Mouse (Mus musculus) brain, embryonic 14.5 days (tissue): ENCODE results near the gene Epha4. TPM values are rescaled to one million over a fixed set of nuclear protein-coding genes. Genes with fewer than 3 reads are reported as not detected.
A peak's percentile ranks its signal among the peaks of the same experiment; 100 is the strongest.

Experiments
- DNase-seq: peaks from one replicate; pipeline ENCODE4 v3.0.0-alpha.2; 2011; ENCODE audit warnings: low read depth
- CTCF ChIP-seq: fragments of 200-500 bp; IDR thresholded peaks from 2 replicates; pipeline ENCODE4 v1.5.1; 2012; ENCODE audit warnings: inconsistent platforms, mild to moderate bottlenecking, moderate library complexity, borderline replicate concordance; ENCODE audit not compliant: insufficient read depth, insufficient read length; ENCODE audit errors: extremely low read depth
- POLR2A ChIP-seq: fragments of 200-500 bp; IDR thresholded peaks from 2 replicates; pipeline ENCODE4 v1.6.1; 2012; ENCODE audit warnings: mild to moderate bottlenecking, inconsistent platforms, borderline replicate concordance; ENCODE audit not compliant: poor library complexity, insufficient read depth, insufficient read length, severe bottlenecking; ENCODE audit errors: extremely low read depth
- polyA plus RNA-seq: library from polyadenylated mRNA; depleted of rRNA; stranded (reverse); fragments of >200 nt; gene quantifications from 2 replicates; pipeline ENCODE4 v1.2.3, GENCODE M21; 2012

Gene Epha4
- polyA plus RNA-seq, 1 experiment = 56.5 TPM

- TF ChIP-seq POLR2A (no peak), CTCF (no peak)
Observed at GRCm38 (mm10) chr1:77435045-77435444, 79.8 kb downstream of the Epha4 start.

GRCm38 (mm10) chr1:77433148-77433547, 81.7 kb downstream of the Epha4 start:
- no peak for DNase-seq
- TF ChIP-seq CTCF (no peak), POLR2A (no peak)

More at GRCm38 (mm10) chr1:77435045-77435444, 79.8 kb downstream of the Epha4 start:
- DNase-seq = no peak

GRCm38 (mm10) chr1:77432489-77432888, 82.4 kb downstream of the Epha4 start:
- TF ChIP-seq POLR2A = no peak
- no peak for TF ChIP-seq CTCF
- no peak for DNase-seq

GRCm38 (mm10) chr1:77429174-77429573, 85.7 kb downstream of the Epha4 start:
- no peak for DNase-seq
- TF ChIP-seq CTCF = no peak
- TF ChIP-seq POLR2A = no peak

- DNase-seq = peak; percentile 87
- TF ChIP-seq POLR2A (no peak), CTCF (no peak)
Observed at GRCm38 (mm10) chr1:77426956-77427355, 87.9 kb downstream of the Epha4 start.

GRCm38 (mm10) chr1:77425171-77425570, 89.7 kb downstream of the Epha4 start:
- no peak for TF ChIP-seq POLR2A
- no peak for TF ChIP-seq CTCF

GRCm38 (mm10) chr1:77421081-77421480, 93.8 kb downstream of the Epha4 start:
- DNase-seq = no peak
- TF ChIP-seq CTCF = no peak
- no peak for TF ChIP-seq POLR2A

More at GRCm38 (mm10) chr1:77425171-77425570, 89.7 kb downstream of the Epha4 start:
- no peak for DNase-seq

- no peak for DNase-seq
- TF ChIP-seq CTCF (no peak), POLR2A (no peak)
Observed at GRCm38 (mm10) chr1:77420348-77420747, 94.5 kb downstream of the Epha4 start.

- no peak for DNase-seq
- no peak for TF ChIP-seq CTCF
Observed at GRCm38 (mm10) chr1:77416872-77417271, 98.0 kb downstream of the Epha4 start.

GRCm38 (mm10) chr1:77412871-77413669, 101.8 kb downstream of the Epha4 start:
- DNase-seq = peak; percentile 44
- TF ChIP-seq POLR2A (no peak), CTCF (no peak)

GRCm38 (mm10) chr1:77412285-77412684, 102.6 kb downstream of the Epha4 start:
- no peak for TF ChIP-seq POLR2A
- no peak for TF ChIP-seq CTCF
- peak; percentile 63 for DNase-seq

- no peak for DNase-seq
- no peak for TF ChIP-seq POLR2A
- TF ChIP-seq CTCF = no peak
Observed at GRCm38 (mm10) chr1:77411222-77411621, 103.7 kb downstream of the Epha4 start.

- no peak for DNase-seq
- TF ChIP-seq CTCF (no peak), POLR2A (no peak)
Observed at GRCm38 (mm10) chr1:77410716-77411115, 104.2 kb downstream of the Epha4 start.
